Mouse (Mus musculus) testis, adult 10 weeks (tissue): ENCODE data around the gene Myh15. TPM values are rescaled to one million over a fixed set of nuclear protein-coding genes. Genes with fewer than 3 reads are reported as not detected.

Experiments
- polyA plus RNA-seq: library from polyadenylated mRNA; stranded (reverse); fragments of 350-450 nt; fragmentation: Illumina TruSeq; extraction: RNeasy Lipid Tissue Mini Kit (QIAGEN cat#74804); gene quantifications from one replicate; pipeline ENCODE4 v1.2.3, GENCODE M21; 2014; ENCODE audit warnings: low read depth, low replicate concordance

Myh15 gene
- 11.4 TPM for polyA plus RNA-seq

DNA sequence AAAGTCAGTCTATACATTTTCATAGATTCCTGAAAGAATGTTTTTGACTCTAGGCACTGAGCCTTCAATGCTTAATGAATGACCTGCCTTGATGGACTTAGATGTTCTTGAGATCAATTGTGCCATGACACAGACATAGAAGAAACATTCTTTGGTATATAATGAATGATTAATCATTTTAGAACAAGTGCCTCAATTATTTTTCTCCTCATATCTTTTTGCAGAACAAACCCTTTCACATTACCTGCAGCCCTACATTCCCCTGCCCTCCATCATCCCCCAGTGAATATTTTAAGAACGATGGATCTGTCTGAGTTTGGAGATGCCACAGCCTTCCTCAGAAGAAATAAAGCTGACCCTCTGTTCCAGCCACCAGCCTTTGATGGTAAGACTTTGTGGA lies at the start of gene Myh15:
Myh15 (plus strand) TSS at position 301 of the 400 bp plus-strand sequence.

Other genes with a start within 250 kb of the Myh15 start
- gene Retnlb, start 240.6 kb upstream of the Myh15 start, polyA plus RNA-seq: not detected
- gene Retnla, start 214.9 kb upstream of the Myh15 start, polyA plus RNA-seq: 1.3 TPM
- not detected for gene Retnlg, start 184.9 kb upstream of the Myh15 start, polyA plus RNA-seq
- gene Dzip3, start 63.3 kb upstream of the Myh15 start, polyA plus RNA-seq: 52.0 TPM
- 88.9 TPM for gene Cip2a, start 63.3 kb upstream of the Myh15 start, polyA plus RNA-seq